Mouse (Mus musculus): ENCODE measurements around the gene Acads.
"Not testable (repeated sequence)": the region's sequence is repeated elsewhere in the genome, so short reads cannot be mapped to it uniquely, and the experiment has no call there.

Gene Acads

DNA sequence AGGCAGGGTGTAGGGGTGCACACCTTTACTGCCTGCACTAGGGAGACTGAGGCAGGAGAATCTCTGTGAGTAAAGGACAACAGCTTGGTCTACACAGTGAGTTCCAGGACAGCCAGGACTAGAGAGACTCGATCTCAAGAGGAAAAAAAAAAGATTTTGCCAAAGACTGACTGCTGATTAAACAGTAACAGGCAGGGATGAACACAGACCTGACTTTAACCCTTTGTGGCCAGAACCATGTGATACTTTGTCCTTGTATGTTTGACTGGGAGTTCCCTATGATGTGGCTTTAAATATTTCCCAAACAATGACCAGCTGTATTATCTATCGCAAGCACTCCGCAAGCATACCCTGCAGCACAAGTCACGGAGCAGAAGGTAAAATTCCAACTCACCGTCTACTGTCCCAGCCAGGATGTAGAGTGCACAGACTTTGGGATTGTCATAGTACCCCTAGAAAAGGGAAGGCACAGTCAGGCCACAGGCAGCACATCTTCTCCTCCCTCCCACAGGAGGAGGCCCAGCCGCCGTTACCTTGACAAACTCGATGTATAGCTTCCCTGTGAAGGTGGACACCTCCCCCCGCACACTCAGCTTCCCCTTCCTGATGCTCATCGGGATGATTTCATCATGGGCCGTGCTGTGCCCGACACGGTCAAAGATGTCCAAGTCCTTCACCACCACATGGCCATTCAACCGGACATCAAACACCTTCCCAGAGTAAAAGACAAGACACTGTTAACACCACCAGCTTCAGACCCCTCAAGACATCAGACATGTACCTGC lies 30.7 kb upstream of the Acads start:
- no peak for DNase-seq (ENCODE audit: low spot score in 2 of 2)

- not testable (repeated sequence) for DNase-seq (ENCODE audit: low spot score in 2 of 2)
Observed at GRCm38 (mm10) chr5:115148872-115149271, 29.7 kb upstream of the Acads start.

GRCm38 (mm10) chr5:115148378-115148777 lies 29.2 kb upstream of the Acads start:
- no peak for DNase-seq (ENCODE audit: low spot score in 2 of 2)

- no peak for DNase-seq (ENCODE audit: low spot score in 2 of 2)
Observed at GRCm38 (mm10) chr5:115147388-115147787, 28.2 kb upstream of the Acads start.

- DNase-seq (ENCODE audit: low spot score in 2 of 2), result no peak
Observed at GRCm38 (mm10) chr5:115146747-115147130, 27.6 kb upstream of the Acads start.

GRCm38 (mm10) chr5:115145976-115146746 lies 27.0 kb upstream of the Acads start:
- no peak for DNase-seq (ENCODE audit: low spot score in 2 of 2)

DNA sequence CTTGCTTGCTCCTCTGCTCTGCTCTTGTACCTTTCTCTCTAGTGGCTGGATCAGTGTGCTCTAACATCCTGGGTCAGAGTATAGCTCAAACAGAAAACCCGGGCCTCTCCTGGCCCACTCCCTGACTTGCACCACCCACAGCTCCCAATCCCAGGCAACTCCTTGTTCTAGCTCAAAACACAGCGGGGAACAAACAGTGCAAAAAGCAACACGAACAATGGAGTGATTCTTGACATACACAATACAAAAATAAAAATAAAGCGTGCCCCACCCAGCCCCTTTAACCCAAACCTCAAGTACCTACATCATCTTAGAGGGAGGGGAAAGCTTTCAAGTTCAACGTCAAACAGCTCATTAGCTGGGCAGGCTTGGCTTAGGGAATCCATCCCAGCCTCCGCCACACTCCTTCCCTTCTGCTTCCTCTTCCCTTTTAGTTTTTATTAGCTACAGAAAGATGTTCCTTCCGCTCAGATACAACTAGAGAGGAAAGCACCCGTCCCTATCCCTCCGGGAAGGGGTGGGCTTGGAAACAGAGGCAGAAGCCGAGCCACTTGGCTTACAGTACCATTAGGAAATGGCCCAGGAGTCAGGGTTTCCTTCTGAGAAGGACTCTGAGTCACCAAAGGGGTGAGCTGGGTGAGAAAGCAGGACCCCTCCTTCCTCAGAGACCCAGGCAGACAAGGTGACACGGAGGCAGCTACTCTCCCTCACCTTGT lies 26.3 kb upstream of the Acads start:
- no peak for DNase-seq (ENCODE audit: low spot score in 2 of 2)

GRCm38 (mm10) chr5:115144471-115144870 lies 25.3 kb upstream of the Acads start:
- DNase-seq (ENCODE audit: low spot score in 2 of 2), result no peak

DNA sequence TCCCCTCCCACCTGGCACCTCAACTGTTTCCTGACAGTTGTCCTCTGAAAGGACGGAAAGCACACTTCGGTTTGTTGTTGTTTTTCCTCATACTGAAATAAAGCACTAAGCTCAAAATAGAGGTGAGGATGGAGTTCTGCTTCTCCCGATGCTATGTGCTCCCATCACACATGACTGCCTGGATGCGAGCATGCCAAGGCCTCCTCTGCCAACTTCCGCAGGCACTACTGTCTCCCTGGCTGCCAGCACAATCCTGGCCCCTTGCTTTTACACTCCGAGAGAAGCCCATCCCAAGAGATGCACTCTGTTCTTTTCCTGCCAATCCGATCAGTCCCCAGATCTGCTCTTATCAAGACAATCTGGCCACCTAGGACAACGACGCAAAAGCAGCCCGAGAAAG lies 24.4 kb upstream of the Acads start:
- no peak for DNase-seq (ENCODE audit: low spot score in 2 of 2)

- DNase-seq (ENCODE audit: low spot score in 2 of 2), result no peak
Observed at GRCm38 (mm10) chr5:115142166-115142697, 23.1 kb upstream of the Acads start.

DNA sequence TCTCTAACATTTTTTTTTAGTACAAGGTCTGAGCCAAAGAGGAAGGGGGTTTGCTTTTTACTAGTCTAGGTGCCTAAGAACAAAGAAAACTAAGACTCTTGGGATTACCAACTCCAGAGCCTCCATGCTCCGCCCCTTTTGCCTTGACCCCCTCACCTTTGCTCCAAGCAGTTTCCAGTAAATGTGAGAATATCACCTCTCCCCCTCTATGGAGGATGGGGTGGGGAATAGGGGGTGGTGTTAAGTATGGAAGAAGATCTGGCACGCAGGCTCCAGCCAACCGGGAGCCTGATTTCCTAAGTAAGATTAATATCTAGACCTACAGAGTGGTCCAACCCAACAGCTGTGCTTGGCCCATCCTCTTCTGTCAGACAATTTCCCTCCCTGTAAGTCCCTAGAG lies 21.6 kb upstream of the Acads start:
- DNase-seq (ENCODE audit: low spot score in 2 of 2), result no peak

DNA sequence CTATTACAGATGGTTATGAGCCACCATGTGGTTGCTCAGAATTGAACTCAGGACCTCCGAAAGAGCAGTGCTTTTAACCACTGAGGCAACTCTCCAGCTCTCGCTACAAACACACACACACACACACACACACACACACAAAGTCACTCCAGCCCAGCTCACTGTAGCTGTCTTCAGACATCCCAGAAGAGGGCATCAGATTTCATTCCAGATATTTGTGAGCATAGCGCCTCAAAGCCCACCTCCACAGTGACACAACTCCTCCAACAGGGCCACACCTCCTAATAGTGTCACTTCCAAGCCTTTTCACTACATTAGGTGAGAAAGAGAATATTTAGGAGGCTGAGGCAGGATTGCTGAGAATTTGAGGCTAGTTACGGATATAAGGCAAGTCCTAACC lies 20.0 kb upstream of the Acads start:
- no peak for DNase-seq (ENCODE audit: low spot score in 2 of 2)

GRCm38 (mm10) chr5:115134234-115135165 lies 15.4 kb upstream of the Acads start, which contains the start of gene Unc119b:
Gene Unc119b, minus strand, starts transcription at chr5:115134975.
- peak; percentile 70 to 79 for DNase-seq (ENCODE audit: low spot score in 2 of 2)

DNA sequence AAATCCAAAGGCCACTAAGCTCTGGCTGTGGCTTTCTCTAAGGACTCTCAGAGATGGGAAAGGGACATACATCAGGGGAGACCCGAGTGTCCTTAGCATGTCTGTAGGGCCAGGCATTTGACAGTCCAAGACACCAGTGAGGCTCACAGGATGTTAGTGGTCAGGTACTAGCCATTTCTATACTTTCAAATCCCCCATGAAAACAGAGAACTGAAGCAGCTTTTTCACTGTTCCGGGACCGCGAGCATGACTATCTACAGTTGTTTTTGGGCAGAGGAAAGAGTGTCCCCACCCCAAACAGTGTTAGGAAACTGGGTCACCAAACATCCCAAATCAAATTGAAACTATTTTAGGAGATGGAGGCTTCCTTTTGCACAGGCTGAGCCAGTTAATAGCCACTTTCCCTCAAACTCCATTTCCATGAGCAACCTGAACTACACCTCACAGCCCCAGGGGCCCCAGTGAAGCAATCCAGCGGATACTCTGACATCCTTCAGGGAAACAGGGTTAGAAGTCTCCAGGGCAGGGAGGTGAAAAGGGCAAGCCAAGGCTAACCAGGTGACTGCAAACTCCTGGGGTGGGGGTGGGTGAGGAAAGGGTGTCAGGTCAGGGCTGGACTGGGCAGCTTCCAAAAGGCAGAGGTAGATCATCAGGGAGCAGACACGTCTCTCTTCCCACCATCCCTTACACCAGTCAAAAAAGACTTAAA lies 14.4 kb upstream of the Acads start:
- DNase-seq (ENCODE audit: low spot score in 2 of 2), result no peak

GRCm38 (mm10) chr5:115132465-115132864 lies 13.3 kb upstream of the Acads start:
- no peak for DNase-seq (ENCODE audit: low spot score in 2 of 2)

DNA sequence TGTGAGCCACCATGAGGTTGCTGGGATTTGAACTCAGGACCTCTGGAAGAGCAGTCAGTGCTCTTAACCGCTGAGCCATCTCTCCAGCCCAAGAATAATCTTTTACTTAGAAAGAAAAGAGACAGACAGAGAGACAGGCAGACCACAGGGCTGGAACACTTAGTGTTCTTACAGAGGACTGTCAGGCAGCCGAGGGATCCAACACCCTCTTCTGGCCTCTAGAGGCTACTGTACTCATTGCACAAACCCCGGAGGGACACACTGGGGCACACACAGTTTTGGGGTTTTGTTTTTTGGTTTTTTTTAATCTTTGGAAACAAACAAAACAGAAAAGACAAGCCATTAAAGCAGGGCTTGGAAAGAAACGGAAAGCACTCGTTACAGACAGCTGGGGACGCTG lies 10.2 kb upstream of the Acads start:
- DNase-seq (ENCODE audit: low spot score in 2 of 2), result no peak

GRCm38 (mm10) chr5:115127421-115128179 lies 8.5 kb upstream of the Acads start:
- no peak for DNase-seq (ENCODE audit: low spot score in 2 of 2)

DNA sequence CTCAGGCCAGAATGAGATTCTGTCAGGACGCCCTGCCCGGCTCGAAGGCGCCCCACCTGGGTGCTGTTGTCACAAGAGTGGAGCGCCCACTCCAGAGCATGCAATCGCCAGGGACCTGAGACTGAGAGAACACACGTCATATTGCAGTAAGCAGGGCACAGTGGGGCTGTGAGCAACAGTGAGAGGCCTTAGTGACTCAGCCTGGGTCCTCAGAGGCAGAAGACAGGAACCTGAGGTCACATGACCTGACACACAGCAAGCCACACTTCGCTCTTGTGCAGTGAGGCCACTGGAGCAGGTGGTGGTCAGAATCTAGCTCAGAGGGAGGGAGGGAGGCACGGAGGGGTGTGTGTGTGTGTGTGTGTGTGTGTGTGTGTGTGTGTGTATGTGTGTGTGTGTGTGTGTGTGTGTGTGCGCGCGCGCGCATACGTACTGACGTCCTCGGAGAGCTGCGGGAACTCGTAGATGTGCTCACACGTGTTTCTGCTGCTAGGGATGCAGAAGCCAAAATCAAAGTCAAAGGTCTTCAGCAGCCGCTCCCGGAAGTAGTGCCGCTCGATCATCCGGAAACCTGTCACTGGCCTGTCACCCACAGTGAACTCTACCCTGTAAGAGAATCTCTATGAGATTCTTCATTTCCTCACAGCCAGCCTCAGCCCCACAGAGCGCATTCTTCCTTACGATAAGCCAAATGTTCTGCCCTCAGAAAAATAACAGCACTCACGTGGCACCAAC lies 7.6 kb upstream of the Acads start:
- DNase-seq (ENCODE audit: low spot score in 2 of 2), result no peak

Measured in frontal cortex, postnatal 14 days (tissue).